Mouse (Mus musculus): ENCODE measurements around the gene Ap1b1. TPM values are rescaled to one million over a fixed set of nuclear protein-coding genes. Genes with fewer than 3 reads are reported as not detected.
A peak's percentile ranks its signal among the peaks of the same experiment; 100 is the strongest.

Ap1b1 gene
- total RNA-seq, 2 experiments from 2014 or later: 144 to 147 TPM

DNA sequence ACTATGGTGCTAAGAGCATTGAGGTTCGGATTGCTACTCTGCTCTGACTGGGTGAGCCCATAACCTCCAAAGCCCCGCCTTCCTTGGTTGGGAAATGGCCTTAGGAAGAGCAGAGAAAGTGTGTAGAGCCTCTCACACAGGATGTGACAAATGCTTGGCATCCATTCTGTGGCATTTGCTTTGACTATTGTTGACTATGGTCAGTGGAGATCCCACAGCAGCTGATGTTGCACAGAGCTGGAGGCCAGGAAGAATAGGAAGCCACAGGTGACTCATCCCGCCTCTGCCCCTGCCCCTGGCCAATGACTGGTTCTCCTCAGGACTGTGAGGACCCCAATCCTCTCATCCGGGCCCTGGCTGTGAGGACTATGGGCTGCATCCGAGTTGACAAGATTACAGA, 29.7 kb downstream of the Ap1b1 start:
- TF ChIP-seq CTCF (conservative IDR thresholded peaks at IDR 0.05): no peak
- Histone ChIP-seq H3K27ac (peak overlapping the region; percentile 73), H3K4me3 (no peak overlapping the region)
- no peak for DNase-seq (ENCODE audit: low spot score in 2 of 2)

DNA sequence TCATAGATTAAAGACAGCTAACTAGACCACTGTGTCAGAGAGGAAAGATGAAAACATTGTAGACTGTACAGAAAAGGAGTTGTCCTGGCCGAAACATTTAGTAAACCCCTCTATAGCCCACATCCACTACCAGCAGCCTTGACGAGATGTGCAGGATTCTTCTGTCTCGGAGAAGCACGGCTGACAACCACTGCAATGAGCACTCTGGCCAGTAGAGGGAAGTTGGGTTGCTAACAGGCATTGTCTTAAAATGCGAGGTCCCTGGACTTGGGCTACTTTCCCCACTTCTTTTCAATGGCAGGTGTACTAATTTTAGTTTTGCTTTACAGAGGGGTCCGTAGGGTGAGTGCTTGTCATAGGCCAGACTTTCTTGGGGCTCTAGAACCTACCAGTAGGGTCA, 30.9 kb downstream of the Ap1b1 start:
- H3K4me3 ChIP-seq: no peak overlapping the region
- DNase-seq (ENCODE audit: low spot score in 2 of 2): peak in 1 of 2 experiments; percentile 49
- H3K27ac ChIP-seq: peak overlapping the region; percentile 51; the same call in 1 of the 2 replicates
- peak; percentile 79 for TF ChIP-seq CTCF (conservative IDR thresholded peaks at IDR 0.05)

DNA sequence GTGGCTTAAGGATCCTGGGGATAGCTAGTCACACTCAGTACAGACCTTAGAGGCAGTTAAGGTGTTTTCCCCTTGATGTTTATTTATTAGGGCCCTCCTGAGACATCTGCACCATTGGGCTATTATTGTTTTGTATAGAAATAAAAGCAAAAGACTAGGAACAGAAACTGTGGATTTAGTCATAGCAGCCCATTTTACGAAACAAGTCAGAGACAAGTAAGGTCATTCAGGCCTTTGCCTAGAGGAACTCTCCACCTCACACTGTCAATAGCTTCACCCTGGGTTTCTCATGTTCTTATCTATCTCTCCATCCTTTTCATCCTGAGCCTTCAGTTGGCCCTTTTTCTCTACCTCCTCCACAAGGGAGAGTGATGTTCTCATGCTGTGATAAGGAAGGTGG, 38.5 kb downstream of the Ap1b1 start:
- H3K27ac ChIP-seq: peak overlapping the region; percentile 25; the same call in 1 of the 2 replicates
- H3K4me3 ChIP-seq: no peak overlapping the region
- TF ChIP-seq CTCF (conservative IDR thresholded peaks at IDR 0.05): no peak
- no peak for DNase-seq (ENCODE audit: low spot score in 2 of 2)

- DNase-seq (ENCODE audit: low spot score in 2 of 2): peak; percentile 55 to 85
- no peak for TF ChIP-seq CTCF (conservative IDR thresholded peaks at IDR 0.05)
- no peak overlapping the region for H3K4me3 ChIP-seq
Observed at GRCm38 (mm10) chr11:5028228-5028627, 41.6 kb downstream of the Ap1b1 start.

DNA sequence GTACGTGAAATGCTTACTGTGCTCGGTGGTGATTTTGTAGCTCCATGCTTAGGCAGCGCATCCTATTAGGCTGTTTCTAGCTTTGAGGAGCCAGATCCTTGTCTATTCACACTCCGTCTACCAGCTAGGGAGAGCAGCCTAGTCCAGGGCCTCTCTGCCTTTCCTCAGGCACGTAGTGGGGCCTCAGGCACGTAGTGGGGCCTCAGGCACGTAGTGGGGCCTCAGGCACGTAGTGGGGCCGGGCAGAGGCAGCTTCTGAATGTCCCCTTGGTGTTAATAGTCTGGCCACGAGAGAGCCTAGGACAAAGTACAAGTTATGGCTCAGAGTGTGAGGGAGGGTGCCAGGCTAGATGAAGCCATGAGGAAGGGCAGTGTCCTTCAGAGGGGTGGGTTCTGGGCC, 46.1 kb downstream of the Ap1b1 start:
- Histone ChIP-seq H3K4me3 (no peak overlapping the region), H3K27ac (peak overlapping the region; percentile 85)
- TF ChIP-seq CTCF (conservative IDR thresholded peaks at IDR 0.05): no peak

More at GRCm38 (mm10) chr11:5028228-5028627, 41.6 kb downstream of the Ap1b1 start:
- H3K27ac ChIP-seq: peak overlapping the region; percentile 87

GRCm38 (mm10) chr11:5033136-5033535, 46.5 kb downstream of the Ap1b1 start:
- H3K4me3 ChIP-seq: no peak overlapping the region
- DNase-seq (ENCODE audit: low spot score in 2 of 2): no peak
- TF ChIP-seq CTCF (conservative IDR thresholded peaks at IDR 0.05): no peak
- H3K27ac ChIP-seq: peak overlapping the region; percentile 85

More for the DNA sequence above, 46.1 kb downstream of the Ap1b1 start:
- DNase-seq (ENCODE audit: low spot score in 2 of 2): no peak

DNA sequence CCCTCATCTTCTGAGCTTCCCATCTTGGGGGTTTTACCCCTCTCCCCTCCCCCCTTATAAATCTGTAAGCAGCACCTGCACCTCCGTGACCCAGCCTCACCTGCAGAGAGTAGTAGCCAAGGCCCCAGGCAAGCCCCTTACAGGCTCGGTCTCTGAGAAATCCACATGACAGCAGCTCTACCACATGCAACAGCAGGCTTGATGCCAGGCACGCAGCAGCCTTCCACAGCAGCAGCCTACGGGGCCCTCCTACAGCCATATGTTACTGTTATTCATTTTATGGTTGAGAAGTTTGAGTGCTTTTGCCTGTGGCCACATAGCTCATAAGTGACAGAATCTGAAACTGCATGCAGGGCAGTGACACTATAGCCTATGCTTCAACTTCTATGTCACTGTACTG, 48.8 kb downstream of the Ap1b1 start:
- peak overlapping the region; percentile 85 for H3K27ac ChIP-seq
- peak; percentile 74 to 83 for DNase-seq (ENCODE audit: low spot score in 2 of 2)
- TF ChIP-seq CTCF (conservative IDR thresholded peaks at IDR 0.05): no peak
- H3K4me3 ChIP-seq: no peak overlapping the region

GRCm38 (mm10) chr11:5037146-5037854, 50.7 kb downstream of the Ap1b1 start:
- DNase-seq (ENCODE audit: low spot score in 2 of 2): no peak
- Histone ChIP-seq H3K27ac (peak overlapping the region; percentile 85), H3K4me3 (no peak overlapping the region)
- no peak for TF ChIP-seq CTCF (conservative IDR thresholded peaks at IDR 0.05)

DNA sequence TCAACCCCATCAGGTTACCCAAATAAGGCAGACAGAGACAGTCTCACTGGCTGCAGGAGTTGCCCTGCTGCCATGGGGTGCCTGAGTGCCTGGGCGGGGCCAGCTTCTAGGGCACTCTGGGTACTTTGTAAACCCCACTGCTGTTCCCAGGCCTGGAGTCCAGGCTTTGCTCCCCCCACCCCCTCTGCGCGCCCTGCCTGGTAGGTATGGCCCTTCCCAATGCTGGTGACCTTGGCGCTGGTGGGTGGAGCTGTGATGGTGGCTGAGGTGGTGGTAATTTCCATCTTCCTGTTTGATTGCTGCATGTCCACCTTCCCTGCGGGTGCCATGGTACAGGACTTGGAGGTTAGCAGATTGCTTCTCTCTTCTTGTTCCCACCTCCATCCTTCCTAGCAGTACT, 54.0 kb downstream of the Ap1b1 start:
- no peak overlapping the region for H3K4me3 ChIP-seq
- no peak for DNase-seq (ENCODE audit: low spot score in 2 of 2)
- TF ChIP-seq CTCF (conservative IDR thresholded peaks at IDR 0.05): no peak
- peak overlapping the region; percentile 91 for H3K27ac ChIP-seq

DNA sequence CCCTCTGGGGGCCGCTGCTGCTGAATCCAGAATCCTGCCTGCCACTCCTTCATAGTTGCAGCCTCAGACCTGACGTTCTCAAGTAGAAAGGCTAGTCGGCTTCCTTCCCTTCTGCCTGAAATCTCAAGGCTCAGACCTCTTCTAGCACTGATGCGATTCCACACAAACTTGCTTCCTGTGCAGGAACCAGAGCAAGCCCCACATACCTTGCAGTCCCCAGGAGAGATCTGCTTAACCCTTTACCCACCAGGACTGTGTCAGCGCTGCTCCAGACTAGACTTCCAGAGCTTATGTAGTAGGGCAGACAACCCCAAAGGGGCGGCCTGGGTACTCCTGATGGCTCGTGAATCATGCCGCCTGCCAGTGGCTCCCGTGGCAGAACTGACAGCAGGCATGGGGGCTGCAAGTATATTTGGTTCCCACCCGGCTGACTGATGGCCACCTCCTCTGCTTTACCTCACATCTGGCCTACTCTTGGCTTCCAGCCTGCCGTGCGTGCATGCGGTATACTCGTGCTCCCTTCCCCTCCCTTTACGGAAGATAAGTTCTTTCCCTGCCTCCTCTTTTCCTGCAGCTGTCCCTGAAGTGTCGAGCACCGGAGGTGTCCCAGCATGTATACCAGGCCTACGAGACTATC, 54.6 kb downstream of the Ap1b1 start:
- H3K4me3 ChIP-seq: no peak overlapping the region
- H3K27ac ChIP-seq: peak overlapping the region; percentile 91
- peak; percentile 77 to 82 for DNase-seq (ENCODE audit: low spot score in 2 of 2)
- no peak for TF ChIP-seq CTCF (conservative IDR thresholded peaks at IDR 0.05)

GRCm38 (mm10) chr11:5042645-5043381, 56.2 kb downstream of the Ap1b1 start:
- Histone ChIP-seq H3K4me3 (no peak overlapping the region), H3K27ac (peak overlapping the region; percentile 91)
- no peak for DNase-seq (ENCODE audit: low spot score in 2 of 2)
- TF ChIP-seq CTCF (conservative IDR thresholded peaks at IDR 0.05): no peak

- no peak for DNase-seq (ENCODE audit: low spot score in 2 of 2)
- peak overlapping the region; percentile 57 for H3K27ac ChIP-seq
Observed at GRCm38 (mm10) chr11:5046321-5046926, 59.8 kb downstream of the Ap1b1 start.

DNA sequence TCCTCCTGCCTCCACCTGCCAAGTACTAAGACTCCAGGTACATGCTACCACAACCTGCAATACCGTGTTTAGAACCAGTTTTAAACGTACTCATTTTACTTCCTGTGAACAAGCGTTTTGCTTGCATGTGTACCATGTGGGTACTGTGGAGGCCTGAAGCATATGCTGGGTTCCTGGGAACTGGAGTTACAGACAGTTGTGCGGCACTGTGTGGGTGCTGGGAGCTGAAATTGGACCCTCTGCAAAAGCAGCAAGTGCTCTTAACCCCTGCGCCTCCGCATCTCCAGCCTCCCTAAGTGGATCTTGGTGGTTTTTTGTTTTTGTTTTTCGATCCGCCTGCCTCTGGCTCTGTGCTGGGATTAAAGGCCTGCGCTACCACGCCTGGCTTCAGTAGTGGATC, 65.0 kb downstream of the Ap1b1 start:
- Histone ChIP-seq H3K4me3 (no peak overlapping the region), H3K27ac (peak overlapping the region; percentile 86)
- no peak for DNase-seq (ENCODE audit: low spot score in 2 of 2)
- TF ChIP-seq CTCF (conservative IDR thresholded peaks at IDR 0.05): no peak

More at GRCm38 (mm10) chr11:5046321-5046926, 59.8 kb downstream of the Ap1b1 start:
- TF ChIP-seq CTCF (conservative IDR thresholded peaks at IDR 0.05): peak; percentile 52
- no peak overlapping the region for H3K4me3 ChIP-seq
